Mouse (Mus musculus) heart, adult 2 months (tissue): ENCODE measurements around the gene Rtraf. TPM values are rescaled to one million over a fixed set of nuclear protein-coding genes. Genes with fewer than 3 reads are reported as not detected.

Experiments
- DNase-seq, 2 experiments: peaks; one replicate each; pipeline ENCODE4 v3.0.0; 2021
- H3K27ac ChIP-seq: fragments of 200-600 bp; 2 replicates; pipeline ENCODE4 v1.8.1; 2022
- H3K27me3 ChIP-seq: fragments of 200-500 bp; 2 replicates; pipeline ENCODE4 v1.6.1; 2012; ENCODE audit warnings: mild to moderate bottlenecking, low read length, inconsistent platforms, mixed read lengths; ENCODE audit not compliant: control insufficient read depth, insufficient read depth
- H3K36me3 ChIP-seq: fragments of 200-500 bp; 2 replicates; pipeline ENCODE4 v1.6.1; 2012; ENCODE audit warnings: low read length, inconsistent platforms; ENCODE audit not compliant: control insufficient read depth, insufficient read depth
- H3K4me1 ChIP-seq: fragments of 200-500 bp; 2 replicates; pipeline ENCODE4 v1.6.1; 2011; ENCODE audit warnings: low read length; ENCODE audit not compliant: control insufficient read depth, insufficient read depth
- H3K4me3 ChIP-seq: fragments of 200-600 bp; 2 replicates; pipeline ENCODE4 v1.8.1; 2022
- H3K79me2 ChIP-seq: fragments of 200-500 bp; replicated peaks from 2 replicates; pipeline ENCODE4 v1.6.1; 2012; ENCODE audit warnings: mild to moderate bottlenecking, inconsistent platforms, low read length, moderate library complexity, mixed read lengths; ENCODE audit not compliant: control insufficient read depth, insufficient read depth
- H3K9ac ChIP-seq: fragments of 200-500 bp; 2 replicates; pipeline ENCODE4 v1.6.1; 2012; ENCODE audit warnings: low read depth, mild to moderate bottlenecking, control low read depth, inconsistent platforms, low read length, mixed read lengths
- CTCF ChIP-seq: fragments of 200-600 bp; IDR thresholded peaks from 2 replicates; pipeline ENCODE4 v1.8.1; 2022; ENCODE audit warnings: antibody characterized with exemption, mild to moderate bottlenecking, moderate library complexity
- EP300 ChIP-seq: fragments of 200-500 bp; IDR thresholded peaks from 2 replicates; pipeline ENCODE4 v1.6.1; 2011; ENCODE audit warnings: low read depth, low read length, control low read depth; ENCODE audit not compliant: insufficient read depth
- POLR2A ChIP-seq: fragments of 200-500 bp; IDR thresholded peaks from 2 replicates; pipeline ENCODE4 v1.6.1; 2011; ENCODE audit warnings: mild to moderate bottlenecking, low read depth, low read length, control low read depth; ENCODE audit not compliant: insufficient read depth
- WGBS: fragments of 180-500 bp; shearing (Covaris S2); methylation state at CpG from one replicate; pipeline ENCODE4 v1.1.7; 2018; 5-methylcytosine and 5-hydroxymethylcytosine counted together
- intact Hi-C: fragments of 180-260 bp; cut with DNase I; formaldehyde crosslinking; loops from one replicate; pipeline ENCODE4 v1.15.1; 2025
- polyA plus RNA-seq: library from polyadenylated mRNA; depleted of rRNA; stranded (reverse); fragments of >200 nt; gene quantifications from 2 replicates; pipeline ENCODE4 v1.2.3, GENCODE M21; 2012
- total RNA-seq, 2 experiments: library from RNA; stranded (reverse); gene quantifications; 2 replicates each; pipeline ENCODE4 v1.2.3; 2021

Rtraf gene
- total and polyA plus RNA-seq, 3 experiments: 33.1 to 71.3 (median 56.8) TPM

- no peak for TF ChIP-seq EP300
- TF ChIP-seq POLR2A: no peak
- peak; percentile 60 for TF ChIP-seq CTCF
- no peak for DNase-seq
- Histone ChIP-seq H3K36me3 (no peaks in the 10 kb centered on the region), H3K4me1 (no peaks in the 10 kb centered on the region), H3K9ac (no peak overlapping the region), H3K27ac (no peak overlapping the region), H3K79me2 (no peaks in the 10 kb centered on the region), H3K4me3 (no peak overlapping the region), H3K27me3 (no peaks in the 10 kb centered on the region)
- WGBS: 33% methylated on average over 8 of the region's 8 CpGs
- intact Hi-C loops: loop anchor here (1.0 to 2.0 kb wide), 2 partner anchors 118 to 208 kb away; partner anchors contain the start of gene Gng2
Measured at GRCm38 (mm10) chr14:19858808-19859776, 35.5 kb upstream of the Rtraf start.

- Histone ChIP-seq H3K79me2 (no peaks in the 10 kb centered on the region), H3K36me3 (no peaks in the 10 kb centered on the region), H3K9ac (no peak overlapping the region), H3K27me3 (no peaks in the 10 kb centered on the region), H3K4me3 (no peak overlapping the region), H3K27ac (no peak overlapping the region), H3K4me1 (no peaks in the 10 kb centered on the region)
- no peak for DNase-seq
- WGBS: 91% methylated on average over 2 of the region's 2 CpGs
- TF ChIP-seq POLR2A (no peak), CTCF (no peak), EP300 (no peak)
- intact Hi-C loops: loop anchor here (2.0 kb wide), 1 partner anchor 119 kb away; the partner anchor contains the start of gene Gng2
Measured at GRCm38 (mm10) chr14:19858279-19858678, 34.7 kb upstream of the Rtraf start.

- no peak overlapping the region for H3K4me3 ChIP-seq
- H3K36me3 ChIP-seq: no peaks in the 10 kb centered on the region
- no peak for DNase-seq
- no peak overlapping the region for H3K27ac ChIP-seq
- H3K4me1 ChIP-seq: no peaks in the 10 kb centered on the region
- no peak overlapping the region for H3K9ac ChIP-seq
- 70% methylated on average over 3 of the region's 3 CpGs for WGBS
- TF ChIP-seq POLR2A (no peak), EP300 (no peak), CTCF (no peak)
- no peaks in the 10 kb centered on the region for H3K27me3 ChIP-seq
- intact Hi-C loops: no loop called here
- H3K79me2 ChIP-seq: no peaks in the 10 kb centered on the region
Measured at GRCm38 (mm10) chr14:19853471-19853870, 29.8 kb upstream of the Rtraf start.

- WGBS: 24% methylated on average over 15 of the region's 15 CpGs
Measured at GRCm38 (mm10) chr14:19839600-19840332, 16.1 kb upstream of the Rtraf start.

GRCm38 (mm10) chr14:19836289-19836688 lies 12.7 kb upstream of the Rtraf start:
- Histone ChIP-seq H3K27me3 (no peaks in the 10 kb centered on the region), H3K36me3 (no peaks in the 10 kb centered on the region), H3K4me3 (no peak overlapping the region), H3K79me2 (no peaks in the 10 kb centered on the region), H3K9ac (no peak overlapping the region), H3K4me1 (no peaks in the 10 kb centered on the region), H3K27ac (no peak overlapping the region)
- no peak for DNase-seq
- intact Hi-C loops: no loop called here
- WGBS: 78% methylated on average over 3 of the region's 3 CpGs
- TF ChIP-seq EP300 (no peak), POLR2A (no peak), CTCF (no peak)

More at GRCm38 (mm10) chr14:19839600-19840332, 16.1 kb upstream of the Rtraf start:
- Histone ChIP-seq H3K9ac (peak overlapping the region; percentile 75), H3K4me1 (no peaks in the 10 kb centered on the region), H3K79me2 (no peaks in the 10 kb centered on the region), H3K36me3 (no peaks in the 10 kb centered on the region), H3K4me3 (peak overlapping the region; percentile 48), H3K27ac (no peak overlapping the region), H3K27me3 (no peaks in the 10 kb centered on the region)
- DNase-seq: peak; percentile 49 to 64
- intact Hi-C loops: loop anchor here (1.0 to 2.0 kb wide), 2 partner anchors 228 to 419 kb away; no protein-coding TSS in a partner anchor
- TF ChIP-seq CTCF (peak; percentile 85), POLR2A (no peak)
